Mouse (Mus musculus) thymus, adult 2 months (tissue): Measurements from ENCODE around the gene Slc9a3r1.

Experiments
- CTCF ChIP-seq: fragments of 200-500 bp; IDR thresholded peaks from 2 replicates; pipeline ENCODE4 v1.5.1; 2012; ENCODE audit warnings: mild to moderate bottlenecking, control low read depth, low read length, moderate library complexity, borderline replicate concordance; ENCODE audit not compliant: control insufficient read depth, poor library complexity, insufficient read depth; ENCODE audit errors: extremely low read depth
- POLR2A ChIP-seq: fragments of 200-500 bp; IDR thresholded peaks from 2 replicates; pipeline ENCODE4 v1.6.1; 2012; ENCODE audit warnings: mild to moderate bottlenecking, low read length, control low read depth, moderate library complexity; ENCODE audit not compliant: control insufficient read depth, poor library complexity, insufficient read depth; ENCODE audit errors: extremely low read depth

- no peak for TF ChIP-seq CTCF
- TF ChIP-seq POLR2A = no peak
Measured at GRCm38 (mm10) chr11:115202756-115203155, 39.6 kb downstream of the Slc9a3r1 start.
